Mouse (Mus musculus) layer of hippocampus, postnatal 36 days (tissue): ENCODE results near the gene Maco1. TPM values are rescaled to one million over a fixed set of nuclear protein-coding genes. Genes with fewer than 3 reads are reported as not detected.
"Not testable (repeated sequence)": the region's sequence is repeated elsewhere in the genome, so short reads cannot be mapped to it uniquely, and the experiment has no call there.

Experiments used
- DNase-seq, 2 experiments: peaks; one replicate each; pipeline ENCODE4 v3.0.0; 2022
- total RNA-seq, 2 experiments: library from RNA; stranded (reverse); gene quantifications; 2 replicates each; pipeline ENCODE4 v1.2.3; 2021

Maco1 gene
- total RNA-seq, 2 experiments from 2014 or later = 43.2 to 44.8 TPM

- DNase-seq = no peak
Measured at GRCm38 (mm10) chr4:134813406-134814228, 39.5 kb downstream of the Maco1 start.

- DNase-seq = peak; percentile 20 to 36
Measured at GRCm38 (mm10) chr4:134804765-134805164, 48.4 kb downstream of the Maco1 start.

- no peak for DNase-seq
Measured at GRCm38 (mm10) chr4:134802765-134803164, 50.4 kb downstream of the Maco1 start.

GRCm38 (mm10) chr4:134802155-134802554, 51.0 kb downstream of the Maco1 start:
- no peak for DNase-seq

GRCm38 (mm10) chr4:134800693-134801092, 52.5 kb downstream of the Maco1 start:
- no peak for DNase-seq

GRCm38 (mm10) chr4:134800098-134800497, 53.0 kb downstream of the Maco1 start:
- peak; percentile 24 to 32 for DNase-seq

GRCm38 (mm10) chr4:134799272-134799671, 53.9 kb downstream of the Maco1 start:
- DNase-seq = peak; percentile 40 to 45

GRCm38 (mm10) chr4:134798861-134799260, 54.3 kb downstream of the Maco1 start:
- no peak for DNase-seq

- no peak for DNase-seq
Measured at GRCm38 (mm10) chr4:134797621-134798020, 55.5 kb downstream of the Maco1 start.

GRCm38 (mm10) chr4:134796581-134797361, 56.4 kb downstream of the Maco1 start:
- no peak for DNase-seq

GRCm38 (mm10) chr4:134795819-134796485, 57.2 kb downstream of the Maco1 start:
- no peak for DNase-seq

GRCm38 (mm10) chr4:134794959-134795358, 58.2 kb downstream of the Maco1 start:
- DNase-seq = not testable (repeated sequence)

- DNase-seq = peak in 1 of 2 experiments; percentile 30
Measured at GRCm38 (mm10) chr4:134793213-134793956, 59.8 kb downstream of the Maco1 start.

GRCm38 (mm10) chr4:134791731-134792130, 61.4 kb downstream of the Maco1 start:
- no peak for DNase-seq

- DNase-seq = no peak
Measured at GRCm38 (mm10) chr4:134786946-134787345, 66.2 kb downstream of the Maco1 start.

- no peak for DNase-seq
Measured at GRCm38 (mm10) chr4:134784701-134785100, 68.4 kb downstream of the Maco1 start.

GRCm38 (mm10) chr4:134779136-134779934, 73.8 kb downstream of the Maco1 start:
- DNase-seq = no peak

GRCm38 (mm10) chr4:134776246-134776645, 76.9 kb downstream of the Maco1 start:
- DNase-seq = no peak

GRCm38 (mm10) chr4:134775234-134775944, 77.8 kb downstream of the Maco1 start:
- no peak for DNase-seq

GRCm38 (mm10) chr4:134774126-134774525, 79.0 kb downstream of the Maco1 start:
- no peak for DNase-seq
